Comparison of ENCODE assay signal across 27 mouse cellular contexts in genomic region chr9:9817477-9817876, GRCm38 (mm10).
DNase-seq lines count a peak whose midpoint lies in the region; ATAC-seq and TF ChIP-seq lines count a peak whose summit lies in the region.
"Had no signal": no experiment of that assay in that cellular context is flagged by ENCODE, and none has a peak within 500 bp of the region (broad histone marks: within the 10 kb centered on the region; RNA-seq: fewer than 3 reads in every experiment).

No protein-coding gene starts in this region.

- no peak for DNase-seq in forebrain, embryonic 11.5 days (ENCODE audit: low spot score)
- DNase-seq in kidney, postnatal 0 days (ENCODE audit: low spot score): peak; percentile 21
- no peak for DNase-seq in kidney, adult 11 months
- peak; percentile 54 for DNase-seq in lung, embryonic 14.5 days
- DNase-seq in lung, postnatal 14 days: no peak
- DNase-seq in brain, embryonic 18.5 days (ENCODE audit: low read depth, low spot score): peak; percentile 39
- no peak for DNase-seq in cerebellum, adult 2 months
- DNase-seq: adrenal gland, adult 2 months; B cell, adult 2 months; cerebellum, adult 18-20 months; cerebellum, postnatal 36 days; gastrocnemius, postnatal 10 days; liver, embryonic 13.5 days; lung, adult 18-20 months; lung, postnatal 10 days; right cerebral cortex, postnatal 25 days; thymus, postnatal 14 days had no signal

- H3K9ac ChIP-seq in forebrain, embryonic 16.5 days (replicated peaks; ENCODE audit: low read depth, low read length): no peak overlapping the region
- H3K9ac ChIP-seq in forebrain, embryonic 11.5 days (ENCODE audit: low read length): no peak overlapping the region
- H3K9ac ChIP-seq in kidney, postnatal 0 days (ENCODE audit: low read depth, low read length): no peak overlapping the region
- H3K9ac ChIP-seq in lung, embryonic 14.5 days: no peak overlapping the region
- H3K9ac ChIP-seq: embryonic facial prominence, embryonic 12.5 days; heart, embryonic 15.5 days; kidney, embryonic 15.5 days; limb, embryonic 15.5 days; liver, embryonic 13.5 days; midbrain, embryonic 15.5 days had no signal

- TF ChIP-seq CTCF in kidney, postnatal 0 days (IDR thresholded peaks at IDR 0.05; ENCODE audit: low read depth): no peak
- TF ChIP-seq CTCF in lung, embryonic 14.5 days (IDR thresholded peaks at IDR 0.05; ENCODE audit: low read depth): no peak
- no peak for TF ChIP-seq CTCF in cerebellum, adult 2 months (IDR thresholded peaks at IDR 0.05; ENCODE audit: borderline replicate concordance, insufficient read depth, low read depth, low read length)

- TF ChIP-seq POLR2A in cerebellum, adult 2 months (IDR thresholded peaks at IDR 0.05; ENCODE audit: borderline replicate concordance, insufficient read depth, low read length): no peak

- no peaks in the 10 kb centered on the region for H3K27me3 ChIP-seq in forebrain, embryonic 16.5 days (replicated peaks; ENCODE audit: control insufficient read depth, insufficient read depth, low read length)
- H3K27me3 ChIP-seq in forebrain, embryonic 11.5 days (ENCODE audit: control insufficient read depth, insufficient read depth, low read length): no peaks in the 10 kb centered on the region
- H3K27me3 ChIP-seq in kidney, postnatal 0 days (ENCODE audit: insufficient read depth, low read length): no peaks in the 10 kb centered on the region
- H3K27me3 ChIP-seq in lung, embryonic 14.5 days (ENCODE audit: insufficient read depth, low read length): no peaks in the 10 kb centered on the region
- H3K27me3 ChIP-seq in cerebellum, adult 2 months (ENCODE audit: control insufficient read depth, insufficient read depth, low read length): no peaks in the 10 kb centered on the region
- H3K27me3 ChIP-seq: embryonic facial prominence, embryonic 12.5 days; heart, embryonic 15.5 days; kidney, embryonic 15.5 days; limb, embryonic 15.5 days; liver, embryonic 13.5 days; midbrain, embryonic 15.5 days had no signal

- 34% methylated on average over 2 of the region's 2 CpGs for WGBS in forebrain, embryonic 16.5 days
- WGBS in forebrain, embryonic 11.5 days: 97% methylated on average over 2 of the region's 2 CpGs
- WGBS in kidney, postnatal 0 days: 65% methylated on average over 2 of the region's 2 CpGs
- WGBS in lung, embryonic 14.5 days: 52% methylated on average over 2 of the region's 2 CpGs
- WGBS in cerebellum, adult 2 months: 6% methylated on average over 2 of the region's 2 CpGs

- H3K9me3 ChIP-seq in forebrain, embryonic 16.5 days (ENCODE audit: control insufficient read depth, low read length): no peaks in the 10 kb centered on the region
- no peaks in the 10 kb centered on the region for H3K9me3 ChIP-seq in forebrain, embryonic 11.5 days (ENCODE audit: control insufficient read depth, low read length)
- no peaks in the 10 kb centered on the region for H3K9me3 ChIP-seq in kidney, postnatal 0 days (replicated peaks; ENCODE audit: low read length)
- H3K9me3 ChIP-seq in lung, embryonic 14.5 days (ENCODE audit: low read depth, low read length): no peaks in the 10 kb centered on the region
- H3K9me3 ChIP-seq: embryonic facial prominence, embryonic 12.5 days; heart, embryonic 10.5 days; heart, embryonic 15.5 days; kidney, embryonic 15.5 days; limb, embryonic 10.5 days; limb, embryonic 15.5 days; liver, embryonic 13.5 days; midbrain, embryonic 15.5 days had no signal

- no peak overlapping the region for H3K4me3 ChIP-seq in forebrain, embryonic 16.5 days (replicated peaks; ENCODE audit: low read length)
- no peak overlapping the region for H3K4me3 ChIP-seq in forebrain, embryonic 11.5 days (ENCODE audit: low read depth, low read length)
- H3K4me3 ChIP-seq in kidney, postnatal 0 days (replicated peaks; ENCODE audit: low read depth, low read length): no peak overlapping the region
- no peak overlapping the region for H3K4me3 ChIP-seq in lung, embryonic 14.5 days (ENCODE audit: low read depth, low read length)
- H3K4me3 ChIP-seq in cerebellum, adult 2 months (replicated peaks; ENCODE audit: insufficient read depth, low read depth, low read length): no peak overlapping the region
- H3K4me3 ChIP-seq: embryonic facial prominence, embryonic 12.5 days; heart, embryonic 10.5 days; heart, embryonic 15.5 days; kidney, embryonic 15.5 days; limb, embryonic 10.5 days; limb, embryonic 15.5 days; liver, embryonic 13.5 days; midbrain, embryonic 15.5 days had no signal

- no peak overlapping the region for H3K27ac ChIP-seq in forebrain, embryonic 16.5 days (ENCODE audit: low read length)
- H3K27ac ChIP-seq in forebrain, embryonic 11.5 days (ENCODE audit: low read depth, low read length): no peak overlapping the region
- H3K27ac ChIP-seq in kidney, postnatal 0 days: no peak overlapping the region
- no peak overlapping the region for H3K27ac ChIP-seq in lung, embryonic 14.5 days (ENCODE audit: low read depth)
- no peak overlapping the region for H3K27ac ChIP-seq in cerebellum, adult 2 months (ENCODE audit: insufficient read depth, low read length)
- H3K27ac ChIP-seq: embryonic facial prominence, embryonic 12.5 days; heart, embryonic 10.5 days; heart, embryonic 15.5 days; kidney, embryonic 15.5 days; limb, embryonic 10.5 days; limb, embryonic 15.5 days; liver, embryonic 13.5 days; midbrain, embryonic 15.5 days had no signal

- no peaks in the 10 kb centered on the region for H3K4me1 ChIP-seq in forebrain, embryonic 16.5 days (replicated peaks; ENCODE audit: control insufficient read depth, insufficient read depth, low read length)
- H3K4me1 ChIP-seq in forebrain, embryonic 11.5 days (replicated peaks; ENCODE audit: control insufficient read depth, insufficient read depth, low read length): no peaks in the 10 kb centered on the region
- H3K4me1 ChIP-seq in kidney, postnatal 0 days (replicated peaks; ENCODE audit: insufficient read depth, low read length): no peaks in the 10 kb centered on the region
- H3K4me1 ChIP-seq in lung, embryonic 14.5 days (ENCODE audit: insufficient read depth): no peaks in the 10 kb centered on the region
- H3K4me1 ChIP-seq in cerebellum, adult 2 months (ENCODE audit: control insufficient read depth, insufficient read depth, low read length): no peaks in the 10 kb centered on the region
- H3K4me1 ChIP-seq: embryonic facial prominence, embryonic 12.5 days; heart, embryonic 10.5 days; heart, embryonic 15.5 days; kidney, embryonic 15.5 days; limb, embryonic 10.5 days; limb, embryonic 15.5 days; liver, embryonic 13.5 days; midbrain, embryonic 15.5 days had no signal

- ATAC-seq in forebrain, embryonic 16.5 days: peak; percentile 80
- no peak for ATAC-seq in forebrain, embryonic 11.5 days (replicated peaks; ENCODE audit: low FRiP score)
- ATAC-seq in kidney, postnatal 0 days (replicated peaks; ENCODE audit: low FRiP score, low read depth): no peak
- no peak for ATAC-seq in lung, embryonic 14.5 days (ENCODE audit: insufficient read depth)
- ATAC-seq: activated CD4-positive, CD25-positive, alpha-beta regulatory T cell, adult 4 months; intestine, embryonic 16.5 days; midbrain, embryonic 15.5 days had no signal

- H3K36me3 ChIP-seq in forebrain, embryonic 16.5 days (ENCODE audit: control insufficient read depth, insufficient read depth): no peaks in the 10 kb centered on the region
- no peaks in the 10 kb centered on the region for H3K36me3 ChIP-seq in forebrain, embryonic 11.5 days (ENCODE audit: control insufficient read depth, insufficient read depth, low read length)
- no peaks in the 10 kb centered on the region for H3K36me3 ChIP-seq in kidney, postnatal 0 days (ENCODE audit: insufficient read depth, low read length)
- no peaks in the 10 kb centered on the region for H3K36me3 ChIP-seq in lung, embryonic 14.5 days (ENCODE audit: insufficient read depth)
- H3K36me3 ChIP-seq: embryonic facial prominence, embryonic 12.5 days; heart, embryonic 10.5 days; heart, embryonic 15.5 days; kidney, embryonic 15.5 days; limb, embryonic 10.5 days; limb, embryonic 15.5 days; liver, embryonic 13.5 days; midbrain, embryonic 15.5 days had no signal

- no peak overlapping the region for H3K4me2 ChIP-seq in forebrain, embryonic 16.5 days (ENCODE audit: low read length)
- no peak overlapping the region for H3K4me2 ChIP-seq in forebrain, embryonic 11.5 days (ENCODE audit: low read depth, low read length, severe bottlenecking)
- no peak overlapping the region for H3K4me2 ChIP-seq in kidney, postnatal 0 days (ENCODE audit: low read length)
- H3K4me2 ChIP-seq in lung, embryonic 14.5 days: no peak overlapping the region
- H3K4me2 ChIP-seq: embryonic facial prominence, embryonic 12.5 days; heart, embryonic 15.5 days; kidney, embryonic 15.5 days; limb, embryonic 15.5 days; liver, embryonic 13.5 days; midbrain, embryonic 15.5 days had no signal

Comparison
In these comparisons a context has a peak if more than half of its experiments do, and no peak if none do; other contexts are left out.
1. DNase-seq: peak in kidney, postnatal 0 days (single experiment), lung, embryonic 14.5 days (single experiment) and brain, embryonic 18.5 days (single experiment); none in forebrain, embryonic 11.5 days (single experiment), kidney, adult 11 months (single experiment), lung, postnatal 14 days (single experiment) and cerebellum, adult 2 months (0 of 2).